Mouse (Mus musculus): ENCODE results near the gene 9130023H24Rik.

The 9130023H24Rik gene

DNA sequence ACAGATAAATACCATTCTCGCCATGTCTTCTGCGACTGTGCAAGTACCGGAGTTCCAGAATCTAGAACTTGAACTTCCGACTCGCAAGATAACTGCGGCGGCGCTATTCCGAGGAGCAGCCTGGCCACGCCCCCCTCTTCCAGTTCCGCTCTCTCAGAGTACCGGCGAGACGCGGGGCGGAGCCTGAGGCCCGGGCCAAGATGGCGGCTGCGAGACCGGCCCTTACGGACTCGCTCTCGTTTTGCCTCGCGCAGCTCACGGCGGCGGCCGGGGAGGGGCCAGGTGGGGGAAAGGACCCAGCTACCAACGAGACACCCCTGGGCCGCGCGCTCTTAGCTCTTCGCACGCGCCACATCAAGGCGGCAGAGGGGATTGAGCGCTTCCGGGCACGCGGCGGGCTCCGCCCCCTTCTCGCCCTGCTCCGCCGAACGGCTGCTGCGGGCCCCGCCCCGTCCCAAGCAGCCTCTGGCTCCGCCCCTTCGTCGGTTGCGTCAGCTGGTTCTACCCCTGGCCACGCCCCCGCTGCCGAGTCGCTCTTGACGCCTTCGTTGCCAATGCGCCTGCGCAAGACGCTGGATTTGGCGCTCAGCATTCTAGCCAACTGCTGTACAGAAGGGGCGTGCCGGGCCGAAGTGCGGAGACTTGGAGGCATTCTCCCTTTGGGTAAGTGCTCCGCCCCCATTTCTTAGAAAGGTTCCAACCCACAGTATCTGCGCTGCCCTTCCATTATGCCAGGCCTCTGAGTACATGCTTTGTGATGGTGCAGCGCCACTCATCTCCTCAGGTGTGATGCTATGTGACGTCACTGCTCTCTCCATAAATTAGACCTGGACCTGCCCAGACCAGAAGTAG is at the start of gene 9130023H24Rik:
Gene 9130023H24Rik, minus strand, starts transcription at position 105 of the 852 bp plus-strand sequence.
- DNase-seq (ENCODE audit: low spot score), result peak; percentile 100

GRCm38 (mm10) chr7:128285060-128285459 is 47.2 kb upstream of the 9130023H24Rik start:
- DNase-seq (ENCODE audit: low spot score), result no peak

GRCm38 (mm10) chr7:128284047-128284446 is 46.2 kb upstream of the 9130023H24Rik start:
- DNase-seq (ENCODE audit: low spot score), result no peak

- peak; percentile 26 for DNase-seq (ENCODE audit: low spot score)
These were observed 44.9 kb upstream of the 9130023H24Rik start for GRCm38 (mm10) chr7:128282532-128283244.

- DNase-seq (ENCODE audit: low spot score), result no peak
These were observed 43.9 kb upstream of the 9130023H24Rik start for GRCm38 (mm10) chr7:128281765-128282164.

DNA sequence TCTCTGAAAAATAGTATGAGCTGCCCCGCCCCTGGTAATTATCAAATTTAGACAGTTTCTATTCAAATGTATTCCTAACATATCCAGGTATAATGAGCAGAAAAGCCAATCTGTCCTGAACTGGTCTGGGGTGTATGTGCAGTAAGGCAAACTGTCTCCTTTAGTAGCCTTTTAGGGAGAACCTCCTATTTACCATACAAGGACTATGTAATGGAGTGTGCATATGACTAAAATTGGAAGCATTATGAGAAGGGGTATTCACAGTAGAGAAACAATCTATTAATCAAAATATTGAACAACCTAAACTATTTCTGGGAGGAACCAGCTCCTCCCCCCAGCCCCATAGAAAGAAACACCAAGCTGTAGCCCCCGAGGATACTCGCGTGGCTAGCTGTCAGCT is 41.9 kb upstream of the 9130023H24Rik start:
- no peak for DNase-seq (ENCODE audit: low spot score)

DNA sequence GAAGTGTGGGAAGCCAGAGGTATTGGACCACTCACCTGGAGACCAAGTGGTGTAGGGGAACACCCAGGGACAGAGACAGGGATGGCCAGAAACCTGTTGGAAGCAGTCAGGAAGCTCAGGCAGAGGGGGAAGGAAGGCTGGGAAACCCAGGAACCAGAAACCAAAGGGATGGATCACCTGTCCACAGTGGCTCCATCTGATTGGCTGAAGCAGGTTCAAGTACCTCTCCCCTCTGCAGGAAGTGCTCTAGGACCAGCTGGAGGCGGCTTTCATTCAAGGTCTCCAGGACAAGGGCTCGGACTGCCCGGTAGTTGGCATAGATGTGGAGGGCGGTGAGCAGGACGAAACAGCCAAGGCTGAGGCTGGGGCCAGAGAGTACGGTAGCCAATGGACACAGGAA is 38.2 kb upstream of the 9130023H24Rik start:
- DNase-seq (ENCODE audit: low spot score), result no peak

- no peak for DNase-seq (ENCODE audit: low spot score)
These were observed 33.7 kb upstream of the 9130023H24Rik start for GRCm38 (mm10) chr7:128271496-128271895.

DNA sequence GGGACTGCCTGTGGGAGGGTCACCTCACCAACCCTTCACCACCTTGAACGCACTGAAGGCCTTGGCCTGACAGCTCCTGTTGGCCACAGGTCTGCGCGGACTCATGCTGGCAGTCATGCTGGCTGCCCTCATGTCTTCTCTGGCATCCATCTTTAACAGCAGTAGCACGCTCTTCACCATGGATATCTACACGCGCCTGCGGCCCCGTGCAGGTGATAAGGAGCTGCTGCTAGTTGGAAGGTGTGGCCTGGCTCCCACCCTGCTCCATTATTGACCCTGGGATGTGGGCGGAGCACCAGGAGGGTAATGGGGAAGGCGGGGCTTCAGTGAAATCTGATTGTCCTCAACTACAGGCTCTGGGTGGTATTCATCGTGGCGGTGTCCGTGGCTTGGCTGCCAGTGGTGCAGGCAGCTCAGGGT is 32.6 kb upstream of the 9130023H24Rik start:
- no peak for DNase-seq (ENCODE audit: low spot score)

GRCm38 (mm10) chr7:128267813-128268212 is 30.0 kb upstream of the 9130023H24Rik start:
- no peak for DNase-seq (ENCODE audit: low spot score)

DNA sequence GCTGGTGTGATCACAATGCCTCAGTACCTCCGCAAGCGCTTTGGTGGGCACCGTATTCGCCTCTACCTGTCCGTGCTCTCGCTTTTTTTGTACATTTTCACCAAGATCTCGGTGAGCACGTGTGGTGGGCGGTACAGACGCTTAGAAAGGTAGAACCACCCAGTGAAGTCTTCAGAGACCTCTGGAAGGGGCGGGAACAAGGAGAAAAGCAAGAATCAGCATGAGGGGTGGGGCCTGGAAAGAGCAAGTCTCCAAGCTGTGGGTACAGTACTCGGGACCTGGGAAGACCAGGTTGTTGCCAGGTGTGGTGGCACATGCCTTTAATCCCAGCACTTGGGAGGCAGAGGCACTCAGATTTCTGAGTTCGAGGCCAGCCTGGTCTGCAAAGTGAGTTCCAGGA is 29.6 kb upstream of the 9130023H24Rik start:
- no peak for DNase-seq (ENCODE audit: low spot score)

DNA sequence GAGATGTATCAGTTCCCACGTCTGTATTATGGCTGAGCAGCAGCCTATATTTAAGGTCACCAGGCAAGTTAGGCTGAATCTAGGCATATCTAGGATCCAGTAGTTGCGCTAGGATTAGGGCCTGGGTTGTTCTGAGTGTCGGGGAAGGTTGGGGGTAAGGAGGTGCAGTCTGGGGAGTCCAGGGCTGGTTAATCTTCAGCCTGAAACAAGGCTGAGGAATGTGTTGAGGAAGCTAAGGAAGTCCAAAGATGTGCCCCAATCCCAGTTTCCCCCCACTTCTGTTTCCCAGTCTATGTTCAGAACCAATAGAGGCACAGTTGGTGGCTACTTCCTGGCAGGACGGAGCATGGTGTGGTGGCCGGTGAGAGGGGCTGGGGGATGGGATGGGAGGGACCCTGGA is 28.2 kb upstream of the 9130023H24Rik start:
- DNase-seq (ENCODE audit: low spot score), result no peak

DNA sequence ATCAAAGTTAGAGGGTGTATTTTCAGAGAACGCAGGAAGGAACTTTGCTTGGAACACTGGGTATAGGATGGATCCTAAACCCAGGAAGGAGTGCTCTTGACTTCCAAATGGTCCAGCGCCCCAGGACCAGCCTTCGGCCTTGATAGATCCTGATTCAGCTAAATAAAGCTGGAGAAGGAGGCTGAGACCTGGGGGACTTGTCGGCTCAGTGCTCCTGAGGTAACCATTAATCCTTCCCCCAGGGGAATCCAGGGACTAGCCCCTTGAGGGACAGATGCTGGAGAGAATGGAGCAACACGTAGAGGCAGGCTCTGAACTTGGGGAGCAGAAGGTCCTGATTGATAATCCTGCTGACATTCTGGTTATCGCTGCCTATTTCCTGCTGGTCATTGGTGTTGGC is 27.6 kb upstream of the 9130023H24Rik start, which contains the start of gene Slc5a2:
Gene Slc5a2, plus strand, starts transcription at position 247 of the 400 bp plus-strand sequence.
- no peak for DNase-seq (ENCODE audit: low spot score)

DNA sequence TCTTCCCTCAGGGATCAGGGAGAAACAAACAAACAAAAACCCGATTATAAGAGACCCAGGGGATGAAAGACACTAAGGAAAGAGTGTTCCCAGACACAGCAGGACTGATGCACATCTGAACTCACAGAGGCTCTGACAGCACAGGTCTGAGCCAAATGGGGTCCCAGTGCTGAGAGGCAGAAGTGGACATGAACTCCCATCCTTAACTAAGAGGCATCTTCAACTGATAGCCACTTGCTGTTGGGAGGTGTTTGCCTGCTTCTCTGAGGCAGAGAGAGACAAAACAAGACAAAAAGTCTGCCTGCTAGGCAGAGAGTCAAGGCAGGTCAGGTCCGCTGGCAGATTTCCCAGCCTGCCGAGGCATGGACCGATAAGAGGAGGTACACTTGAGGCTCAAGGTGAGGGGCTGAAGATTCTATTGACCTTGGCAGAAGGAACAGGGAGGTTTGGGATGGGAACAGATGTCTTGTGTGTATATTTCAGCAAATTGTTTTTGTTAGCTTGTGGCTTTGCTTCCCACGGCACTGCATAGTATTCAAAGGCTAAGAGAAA is 19.0 kb upstream of the 9130023H24Rik start:
- DNase-seq (ENCODE audit: low spot score), result no peak

DNA sequence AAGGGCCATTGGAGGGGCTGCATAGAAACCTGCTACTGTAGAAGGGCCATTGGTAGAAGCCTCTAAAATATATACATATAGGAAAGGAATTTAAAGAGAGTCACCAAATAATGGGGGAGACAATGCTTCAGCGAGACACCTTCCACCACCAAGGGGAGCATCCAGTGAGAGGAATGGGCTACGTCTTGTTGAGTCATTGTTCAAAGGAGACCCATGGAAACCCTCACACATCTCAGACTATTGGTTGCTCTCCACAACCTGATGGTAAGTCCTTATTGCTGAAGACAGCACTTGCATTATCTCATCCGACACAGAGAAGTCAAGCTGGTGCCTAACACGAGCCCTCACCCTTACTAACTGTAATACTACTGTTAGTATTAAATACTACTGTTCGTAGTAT is 17.9 kb upstream of the 9130023H24Rik start:
- no peak for DNase-seq (ENCODE audit: low spot score)

GRCm38 (mm10) chr7:128254978-128255377 is 17.1 kb upstream of the 9130023H24Rik start:
- DNase-seq (ENCODE audit: low spot score), result no peak

GRCm38 (mm10) chr7:128252609-128253008 is 14.8 kb upstream of the 9130023H24Rik start:
- peak; percentile 41 for DNase-seq (ENCODE audit: low spot score)

DNA sequence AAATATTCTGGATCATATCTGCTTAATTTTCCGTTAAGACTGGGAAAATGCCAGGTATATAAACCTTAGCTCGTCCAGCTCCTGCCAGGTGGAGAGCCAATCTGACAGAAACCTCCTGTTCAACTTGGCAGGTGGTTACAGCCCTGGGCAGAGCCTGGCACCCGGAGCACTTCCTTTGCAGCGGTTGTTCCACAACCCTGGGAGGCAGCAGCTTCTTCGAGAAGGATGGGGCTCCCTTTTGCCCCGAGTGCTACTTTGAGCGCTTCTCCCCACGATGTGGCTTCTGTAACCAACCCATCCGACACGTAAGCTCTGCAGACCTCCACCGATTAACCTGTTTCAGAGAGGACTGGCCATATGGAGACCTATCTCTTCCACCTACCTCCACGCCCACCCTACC is 14.1 kb upstream of the 9130023H24Rik start:
- no peak for DNase-seq (ENCODE audit: low spot score)

DNA sequence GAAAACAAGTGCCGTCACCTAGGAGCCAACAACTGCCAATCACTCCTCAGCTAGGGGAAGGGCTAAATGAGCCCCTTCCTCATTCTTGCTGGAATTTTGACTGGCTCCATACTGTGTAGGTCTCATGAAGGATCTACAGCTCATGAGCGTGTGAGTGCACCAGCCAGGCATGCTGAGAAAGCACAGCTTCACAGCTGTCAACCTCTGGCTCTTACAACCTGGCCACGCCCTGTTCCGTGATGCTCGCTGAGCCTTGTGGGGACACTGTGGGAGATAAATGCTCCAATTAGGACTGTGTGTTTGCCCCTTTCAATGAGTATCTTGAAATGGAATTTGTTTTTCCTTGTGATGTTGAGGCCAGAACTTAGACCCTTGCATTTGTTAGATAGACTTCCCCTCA is 12.2 kb upstream of the 9130023H24Rik start:
- no peak for DNase-seq (ENCODE audit: low spot score)

- no peak for DNase-seq (ENCODE audit: low spot score)
These were observed 10.5 kb upstream of the 9130023H24Rik start for GRCm38 (mm10) chr7:128248081-128249042.

DNA sequence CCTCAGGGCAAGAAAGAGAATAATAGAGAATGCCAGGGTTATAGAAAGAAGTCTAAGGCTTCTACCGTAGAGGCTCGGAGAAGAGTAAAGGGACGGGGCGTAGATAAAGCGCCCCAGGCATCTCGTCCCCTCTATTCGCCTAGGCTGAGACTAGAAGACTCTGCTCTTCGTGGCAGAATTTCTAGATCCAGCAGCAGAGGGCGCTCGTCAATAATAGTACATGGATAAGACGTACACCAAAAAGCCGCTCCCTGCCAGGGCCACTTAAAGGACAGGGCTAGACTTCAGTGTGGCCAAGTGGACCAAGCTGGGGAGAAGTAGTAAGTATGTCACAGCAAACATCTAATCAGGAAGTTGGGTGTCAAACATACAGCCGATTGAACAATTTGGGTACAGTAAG is 9.6 kb upstream of the 9130023H24Rik start:
- peak; percentile 92 for DNase-seq (ENCODE audit: low spot score)

Data from retina, embryonic 14.5 days (tissue).